Mouse (Mus musculus): ENCODE measurements at regions not wholly inside any gene's neighbourhood (a gene's known extent, or its start where the extent isn't known, plus 50 kb on each side); places are given as distances from the start of the nearest gene placed in this dataset.

- TF ChIP-seq POLR2A (IDR thresholded peaks at IDR 0.05; ENCODE audit: low read depth, low read length) (no peak), CTCF (conservative IDR thresholded peaks at IDR 0.05; ENCODE audit: insufficient read depth, insufficient read length, low read depth, low read length) (no peak)
Observed at GRCm38 (mm10) chr2:45580838-45581548, 463.8 kb upstream of the Zeb2 start.

All from kidney, adult 2 months (tissue).